Mouse (Mus musculus): Measurements from ENCODE around the gene Cdhr1. TPM values are rescaled to one million over a fixed set of nuclear protein-coding genes. Genes with fewer than 3 reads are reported as not detected.
A peak's percentile ranks its signal among the peaks of the same experiment; 100 is the strongest.
"Not testable (repeated sequence)": the region's sequence is repeated elsewhere in the genome, so short reads cannot be mapped to it uniquely, and the experiment has no call there.

Cdhr1 gene
- under 1 TPM in 3 of 4 experiments, not detected in 1; 0.06 to 0.08 (median 0.07) TPM for total RNA-seq (2022)

- DNase-seq = no peak
These were observed at the start of gene Cdhr1 for GRCm38 (mm10) chr14:37097956-37098530. Gene Cdhr1, minus strand, starts transcription at chr14:37098347.

GRCm38 (mm10) chr14:37139051-37139710, 41.0 kb upstream of the Cdhr1 start:
- no peak for DNase-seq

- not testable (repeated sequence) for DNase-seq
These were observed 39.4 kb upstream of the Cdhr1 start for GRCm38 (mm10) chr14:37137596-37137995.

- no peak for DNase-seq
These were observed 38.0 kb upstream of the Cdhr1 start for GRCm38 (mm10) chr14:37136110-37136509.

GRCm38 (mm10) chr14:37135671-37136070, 37.5 kb upstream of the Cdhr1 start:
- DNase-seq = no peak

GRCm38 (mm10) chr14:37135127-37135593, 37.0 kb upstream of the Cdhr1 start, which contains the start of gene Ghitm:
Gene Ghitm, minus strand, starts transcription at chr14:37135272.
- peak; percentile 98 for DNase-seq

GRCm38 (mm10) chr14:37134304-37135126, 36.4 kb upstream of the Cdhr1 start:
- DNase-seq = no peak

- DNase-seq = no peak
These were observed 29.5 kb upstream of the Cdhr1 start for GRCm38 (mm10) chr14:37127652-37128051.

GRCm38 (mm10) chr14:37119233-37119632, 21.1 kb upstream of the Cdhr1 start:
- no peak for DNase-seq

GRCm38 (mm10) chr14:37113922-37114321, 15.8 kb upstream of the Cdhr1 start, which contains the start of gene 2610528A11Rik:
Gene 2610528A11Rik, minus strand, starts transcription at chr14:37114022.
- DNase-seq = no peak

- DNase-seq = no peak
These were observed 14.8 kb upstream of the Cdhr1 start for GRCm38 (mm10) chr14:37112931-37113330.

- no peak for DNase-seq
These were observed 13.2 kb upstream of the Cdhr1 start for GRCm38 (mm10) chr14:37111371-37111770.

- no peak for DNase-seq
These were observed 12.3 kb upstream of the Cdhr1 start for GRCm38 (mm10) chr14:37110456-37110855.

- no peak for DNase-seq
These were observed 11.8 kb upstream of the Cdhr1 start for GRCm38 (mm10) chr14:37109975-37110374.

- no peak for DNase-seq
These were observed 11.3 kb upstream of the Cdhr1 start for GRCm38 (mm10) chr14:37109460-37109859.

GRCm38 (mm10) chr14:37105846-37106245, 7.7 kb upstream of the Cdhr1 start:
- no peak for DNase-seq

- DNase-seq = no peak
These were observed 6.6 kb upstream of the Cdhr1 start for GRCm38 (mm10) chr14:37104747-37105146.

- DNase-seq = no peak
These were observed 4.3 kb upstream of the Cdhr1 start for GRCm38 (mm10) chr14:37102484-37102883.

- no peak for DNase-seq
These were observed 3.4 kb upstream of the Cdhr1 start for GRCm38 (mm10) chr14:37101531-37101930.

GRCm38 (mm10) chr14:37095556-37095955, 2.6 kb downstream of the Cdhr1 start:
- no peak for DNase-seq

- no peak for DNase-seq
These were observed 3.7 kb downstream of the Cdhr1 start for GRCm38 (mm10) chr14:37094436-37094835.

GRCm38 (mm10) chr14:37083755-37084154, 14.4 kb downstream of the Cdhr1 start:
- DNase-seq = no peak

- no peak for DNase-seq
These were observed 17.4 kb downstream of the Cdhr1 start for GRCm38 (mm10) chr14:37080724-37081123.

All from adrenal gland, adult 8-10 months (tissue).